Mouse (Mus musculus) CH12.LX (cell line): ENCODE results near the gene Pold1.

Source experiments
- CTCF ChIP-seq, 2 experiments: IDR thresholded peaks in 1 of 2; conservative IDR thresholded peaks in 1 of 2; 2 replicates each; pipeline ENCODE4 v1.5.1; 2011 to 2012; ENCODE audit warnings: low read depth in 2 of 2, low read length in 2 of 2, improper control_type of control experiment in 1 of 2, inconsistent platforms in 1 of 2, mild to moderate bottlenecking in 1 of 2, moderate library complexity in 1 of 2
- PAX5 ChIP-seq: IDR thresholded peaks from 2 replicates; pipeline ENCODE4 v1.6.1; 2012; ENCODE audit warnings: low read length, inconsistent platforms, mixed read lengths

- TF ChIP-seq CTCF (conservative IDR thresholded peaks at IDR 0.05 in 1 of 2, IDR thresholded peaks at IDR 0.05 in 1 of 2; ENCODE audit: low read depth in 2 of 2, low read length in 2 of 2) (no peak), PAX5 (no peak)
Measured at GRCm38 (mm10) chr7:44500046-44500445, 48.6 kb downstream of the Pold1 start.
